Mouse (Mus musculus): Measurements from ENCODE around the gene Nek5. TPM values are rescaled to one million over a fixed set of nuclear protein-coding genes. Genes with fewer than 3 reads are reported as not detected.

The Nek5 gene
- 1.1 TPM for polyA plus RNA-seq (2014; fragmentation: Illumina TruSeq; extraction: RNeasy Lipid Tissue Mini Kit (QIAGEN cat#74804); ENCODE audit: low read depth, low replicate concordance)

GRCm38 (mm10) chr8:22124220-22125152 lies at the start of gene Nek5:
TSS of gene Nek5 (minus strand) at chr8:22125053.

GRCm38 (mm10) chr8:22166080-22166603 lies 41.3 kb upstream of the Nek5 start, which contains the start of gene Nek3:
TSS of gene Nek3 (minus strand) at chr8:22166435.

GRCm38 (mm10) chr8:22060446-22060889 lies 64.4 kb downstream of the Nek5 start, which contains the start of gene Alg11:
TSS of gene Alg11 (plus strand) at chr8:22060721.

GRCm38 (mm10) chr8:22059821-22060445 lies 64.9 kb downstream of the Nek5 start, which contains the start of gene Atp7b:
TSS of gene Atp7b (minus strand) at chr8:22060305.

Other genes with a start within 250 kb of the Nek5 start
- not detected for gene Defb9, start 239.6 kb downstream of the Nek5 start, polyA plus RNA-seq (2014; fragmentation: Illumina TruSeq; extraction: RNeasy Lipid Tissue Mini Kit (QIAGEN cat#74804); ENCODE audit: low read depth, low replicate concordance)
- 11.2 TPM for gene Defb11, start 218.6 kb downstream of the Nek5 start, polyA plus RNA-seq (2014; fragmentation: Illumina TruSeq; extraction: RNeasy Lipid Tissue Mini Kit (QIAGEN cat#74804); ENCODE audit: low read depth, low replicate concordance)
- gene Defb15, start 192.3 kb downstream of the Nek5 start, polyA plus RNA-seq (2014; fragmentation: Illumina TruSeq; extraction: RNeasy Lipid Tissue Mini Kit (QIAGEN cat#74804); ENCODE audit: low read depth, low replicate concordance): 2.2 TPM
- not detected for gene Defb35, start 186.7 kb downstream of the Nek5 start, polyA plus RNA-seq (2014; fragmentation: Illumina TruSeq; extraction: RNeasy Lipid Tissue Mini Kit (QIAGEN cat#74804); ENCODE audit: low read depth, low replicate concordance)
- not detected for gene Defb13, start 178.3 kb downstream of the Nek5 start, polyA plus RNA-seq (2014; fragmentation: Illumina TruSeq; extraction: RNeasy Lipid Tissue Mini Kit (QIAGEN cat#74804); ENCODE audit: low read depth, low replicate concordance)
- not detected for gene Fam90a1a, start 166.3 kb downstream of the Nek5 start, polyA plus RNA-seq (2014; fragmentation: Illumina TruSeq; extraction: RNeasy Lipid Tissue Mini Kit (QIAGEN cat#74804); ENCODE audit: low read depth, low replicate concordance)
- 278 TPM for gene Ccdc70, start 155.3 kb downstream of the Nek5 start, polyA plus RNA-seq (2014; fragmentation: Illumina TruSeq; extraction: RNeasy Lipid Tissue Mini Kit (QIAGEN cat#74804); ENCODE audit: low read depth, low replicate concordance)
- gene Atp7b, start 64.7 kb downstream of the Nek5 start, polyA plus RNA-seq (2014; fragmentation: Illumina TruSeq; extraction: RNeasy Lipid Tissue Mini Kit (QIAGEN cat#74804); ENCODE audit: low read depth, low replicate concordance): 0.94 TPM
- gene Alg11, start 64.3 kb downstream of the Nek5 start, polyA plus RNA-seq (2014; fragmentation: Illumina TruSeq; extraction: RNeasy Lipid Tissue Mini Kit (QIAGEN cat#74804); ENCODE audit: low read depth, low replicate concordance): 19.0 TPM
- gene Nek3, start 41.4 kb upstream of the Nek5 start, polyA plus RNA-seq (2014; fragmentation: Illumina TruSeq; extraction: RNeasy Lipid Tissue Mini Kit (QIAGEN cat#74804); ENCODE audit: low read depth, low replicate concordance): 2.0 TPM
- 34.9 TPM for gene Ckap2, start 60.8 kb upstream of the Nek5 start, polyA plus RNA-seq (2014; fragmentation: Illumina TruSeq; extraction: RNeasy Lipid Tissue Mini Kit (QIAGEN cat#74804); ENCODE audit: low read depth, low replicate concordance)
- 30.8 TPM for gene Vps36, start 67.8 kb upstream of the Nek5 start, polyA plus RNA-seq (2014; fragmentation: Illumina TruSeq; extraction: RNeasy Lipid Tissue Mini Kit (QIAGEN cat#74804); ENCODE audit: low read depth, low replicate concordance)
- 0.69 TPM for gene Thsd1, start 102.3 kb upstream of the Nek5 start, polyA plus RNA-seq (2014; fragmentation: Illumina TruSeq; extraction: RNeasy Lipid Tissue Mini Kit (QIAGEN cat#74804); ENCODE audit: low read depth, low replicate concordance)
- 18.2 TPM for gene Tpte, start 158.4 kb upstream of the Nek5 start, polyA plus RNA-seq (2014; fragmentation: Illumina TruSeq; extraction: RNeasy Lipid Tissue Mini Kit (QIAGEN cat#74804); ENCODE audit: low read depth, low replicate concordance)